Mouse (Mus musculus) megakaryocyte, embryonic 14.5 days (primary cell): Measurements from ENCODE around the gene Trpv1.

ENCODE experiments used
- FLI1 ChIP-seq: IDR thresholded peaks from 2 replicates; pipeline ENCODE4 v1.6.1; 2012; ENCODE audit warnings: low read length, inconsistent platforms, mixed read lengths
- GATA1 ChIP-seq: IDR thresholded peaks from 3 replicates; pipeline ENCODE4 v1.6.1; 2012; ENCODE audit warnings: mixed read lengths, low read length, inconsistent platforms, borderline replicate concordance

DNA sequence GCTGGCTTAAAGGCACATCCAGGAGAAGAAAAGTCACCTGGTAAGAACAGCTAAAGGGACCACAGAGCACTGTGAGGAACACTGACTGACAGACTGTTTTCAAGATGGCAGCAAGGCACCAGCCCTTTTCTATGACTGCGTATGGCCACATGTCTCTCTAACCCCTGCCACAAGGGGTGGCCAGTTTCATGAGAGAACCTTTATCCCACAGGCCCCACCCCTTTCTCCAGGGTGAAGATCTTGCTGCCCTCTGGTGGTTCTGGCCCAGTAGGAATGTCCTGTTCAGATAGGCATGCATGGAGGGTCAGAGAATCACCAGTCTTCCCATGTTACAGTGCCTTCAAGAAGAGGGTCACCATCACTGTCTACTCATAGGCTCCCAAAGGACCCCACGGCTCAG is 10.1 kb upstream of the Trpv1 start:
- TF ChIP-seq GATA1 (no peak), FLI1 (no peak)
